Mouse (Mus musculus) bone marrow macrophage, adult 2 months (primary cell): Measurements from ENCODE around the gene Homer2. TPM values are rescaled to one million over a fixed set of nuclear protein-coding genes. Genes with fewer than 3 reads are reported as not detected.

ENCODE experiments used
- H3K27ac ChIP-seq: 2 replicates; pipeline ENCODE4 v1.5.1; 2012; ENCODE audit warnings: low read depth, low read length; ENCODE audit not compliant: insufficient read depth
- H3K4me1 ChIP-seq: 2 replicates; pipeline ENCODE4 v1.6.1; 2012; ENCODE audit warnings: low read length; ENCODE audit not compliant: control insufficient read depth, insufficient read depth
- H3K4me3 ChIP-seq: 2 replicates; pipeline ENCODE4 v1.5.1; 2012; ENCODE audit warnings: mild to moderate bottlenecking, low read length, moderate library complexity; ENCODE audit not compliant: insufficient read depth
- CTCF ChIP-seq: IDR thresholded peaks from 2 replicates; pipeline ENCODE4 v1.5.1; 2012; ENCODE audit warnings: low read depth, mild to moderate bottlenecking, low read length, moderate library complexity
- POLR2A ChIP-seq: IDR thresholded peaks from 2 replicates; pipeline ENCODE4 v1.6.1; 2012; ENCODE audit warnings: mild to moderate bottlenecking, low read depth, low read length, borderline replicate concordance
- polyA plus RNA-seq: library from polyadenylated mRNA; stranded (reverse); fragments of >200 nt; gene quantifications from 2 replicates; pipeline ENCODE4 v1.2.4, GENCODE M21; 2012; ENCODE audit not compliant: missing spikeins, insufficient read depth, insufficient read length

Homer2 gene
- polyA plus RNA-seq, 1 experiment: not detected

- Histone ChIP-seq H3K27ac (no peak overlapping the region), H3K4me1 (no peaks in the 10 kb centered on the region; the same call in 1 of the 2 replicates), H3K4me3 (no peak overlapping the region)
- TF ChIP-seq CTCF (no peak), POLR2A (no peak)
These were observed 20.4 kb upstream of the Homer2 start for GRCm38 (mm10) chr7:81727716-81728115.

GRCm38 (mm10) chr7:81726728-81727005, 19.3 kb upstream of the Homer2 start:
- TF ChIP-seq CTCF (no peak), POLR2A (no peak)
- Histone ChIP-seq H3K27ac (no peak overlapping the region), H3K4me3 (no peak overlapping the region), H3K4me1 (no peaks in the 10 kb centered on the region; the same call in 1 of the 2 replicates)

- no peak overlapping the region for H3K4me3 ChIP-seq
- no peaks in the 10 kb centered on the region; the same call in 1 of the 2 replicates for H3K4me1 ChIP-seq
- H3K27ac ChIP-seq: no peak overlapping the region
- TF ChIP-seq POLR2A: no peak
- TF ChIP-seq CTCF: no peak
These were observed 18.8 kb upstream of the Homer2 start for GRCm38 (mm10) chr7:81725986-81726727.

- H3K27ac ChIP-seq: no peak overlapping the region
- H3K4me3 ChIP-seq: no peak overlapping the region
- no peak for TF ChIP-seq CTCF
- no peak for TF ChIP-seq POLR2A
- no peaks in the 10 kb centered on the region; the same call in 1 of the 2 replicates for H3K4me1 ChIP-seq
These were observed 16.5 kb upstream of the Homer2 start for GRCm38 (mm10) chr7:81723851-81724250.

- no peak overlapping the region for H3K4me3 ChIP-seq
- no peaks in the 10 kb centered on the region for H3K4me1 ChIP-seq
- no peak for TF ChIP-seq CTCF
- no peak for TF ChIP-seq POLR2A
- no peak overlapping the region for H3K27ac ChIP-seq
These were observed 13.9 kb upstream of the Homer2 start for GRCm38 (mm10) chr7:81721271-81721670.

GRCm38 (mm10) chr7:81719216-81719661, 11.9 kb upstream of the Homer2 start:
- Histone ChIP-seq H3K27ac (no peak overlapping the region), H3K4me1 (no peaks in the 10 kb centered on the region), H3K4me3 (no peak overlapping the region)
- TF ChIP-seq POLR2A: no peak
- TF ChIP-seq CTCF: no peak

- no peaks in the 10 kb centered on the region for H3K4me1 ChIP-seq
- TF ChIP-seq CTCF: no peak
- TF ChIP-seq POLR2A: no peak
- H3K4me3 ChIP-seq: no peak overlapping the region
- H3K27ac ChIP-seq: no peak overlapping the region
These were observed 11.3 kb upstream of the Homer2 start for GRCm38 (mm10) chr7:81718657-81719056.

- H3K4me3 ChIP-seq: no peak overlapping the region
- no peaks in the 10 kb centered on the region for H3K4me1 ChIP-seq
- no peak for TF ChIP-seq CTCF
- TF ChIP-seq POLR2A: no peak
- no peak overlapping the region for H3K27ac ChIP-seq
These were observed 2.8 kb upstream of the Homer2 start for GRCm38 (mm10) chr7:81710166-81710565.

- Histone ChIP-seq H3K4me3 (no peak overlapping the region), H3K27ac (no peak overlapping the region), H3K4me1 (no peaks in the 10 kb centered on the region)
- TF ChIP-seq CTCF: no peak
These were observed 838 bp upstream of the Homer2 start for GRCm38 (mm10) chr7:81708165-81708564.

- H3K4me3 ChIP-seq: peak overlapping the region; percentile 32
- no peak for TF ChIP-seq POLR2A
- no peak for TF ChIP-seq CTCF
- H3K27ac ChIP-seq: no peak overlapping the region
- no peaks in the 10 kb centered on the region for H3K4me1 ChIP-seq
These were observed 623 bp downstream of the Homer2 start for GRCm38 (mm10) chr7:81706416-81707391.
